Mouse (Mus musculus) heart, postnatal 0 days (tissue): ENCODE measurements around the gene Adat1. TPM values are rescaled to one million over a fixed set of nuclear protein-coding genes. Genes with fewer than 3 reads are reported as not detected.

Experiments used
- ATAC-seq: fragments of 200-750 bp; cut with Nextera tagmentation; 2 replicates; pipeline ENCODE4 v1.8.0; 2017; ENCODE audit warnings: low read depth, moderate number of reproducible peaks, moderate library complexity; ENCODE audit not compliant: insufficient read depth
- DNase-seq: peaks from one replicate; pipeline ENCODE4 v3.0.0-alpha.2; 2016; ENCODE audit warnings: low spot score
- H3K27ac ChIP-seq: fragments of 300-500 bp; sonication (generic); 2 replicates; pipeline ENCODE4 v1.5.1; 2014; ENCODE audit warnings: low read depth, mild to moderate bottlenecking
- H3K27me3 ChIP-seq: fragments of 300-500 bp; sonication (generic); 2 replicates; pipeline ENCODE4 v1.6.1; 2014; ENCODE audit warnings: low read length, mixed read lengths; ENCODE audit not compliant: control insufficient read depth, insufficient read depth
- H3K36me3 ChIP-seq: fragments of 300-500 bp; sonication (generic); replicated peaks from 2 replicates; pipeline ENCODE4 v1.6.1; 2014; ENCODE audit warnings: low read length, mixed read lengths; ENCODE audit not compliant: control insufficient read depth, insufficient read depth
- H3K4me1 ChIP-seq: fragments of 300-500 bp; sonication (generic); 2 replicates; pipeline ENCODE4 v1.6.1; 2014; ENCODE audit warnings: antibody characterized with exemption; ENCODE audit not compliant: control insufficient read depth, insufficient read depth
- H3K4me2 ChIP-seq: fragments of 300-500 bp; sonication (generic); 2 replicates; pipeline ENCODE4 v1.6.1; 2014; ENCODE audit warnings: low read depth, mild to moderate bottlenecking, low read length, moderate library complexity
- H3K4me3 ChIP-seq: fragments of 300-500 bp; sonication (generic); 2 replicates; pipeline ENCODE4 v1.5.1; 2014; ENCODE audit warnings: low read depth, low read length
- H3K9ac ChIP-seq: fragments of 300-500 bp; sonication (generic); replicated peaks from 2 replicates; pipeline ENCODE4 v1.6.1; 2014; ENCODE audit warnings: low read depth, low read length, mixed read lengths
- H3K9me3 ChIP-seq: fragments of 300-500 bp; sonication (generic); replicated peaks from 2 replicates; pipeline ENCODE4 v1.6.1; 2016; ENCODE audit warnings: low read length; ENCODE audit not compliant: control insufficient read depth
- CTCF ChIP-seq: IDR thresholded peaks from 2 replicates; pipeline ENCODE4 v1.5.1; 2016; ENCODE audit warnings: antibody characterized with exemption, control low read depth, low read depth
- EP300 ChIP-seq: IDR thresholded peaks from 2 replicates; pipeline ENCODE4 v1.6.1; 2016; ENCODE audit warnings: antibody characterized with exemption, low read depth
- WGBS: fragments of 180-500 bp; shearing (Covaris S2); extraction: QIAGEN DNeasy Blood & Tissue Kit; methylation state at CpG from one replicate; pipeline ENCODE4 v1.1.7; 2014; 5-methylcytosine and 5-hydroxymethylcytosine counted together
- polyA plus RNA-seq: library from polyadenylated mRNA; unstranded; fragments of >200 nt; fragmentation: Nextera tagmentation; extraction: Ambion mirVana; gene quantifications from 2 replicates; pipeline ENCODE4 v1.2.1, GENCODE M21; 2015
- total RNA-seq: library from RNA; depleted of rRNA; stranded (reverse); fragments of >200 nt; gene quantifications from 2 replicates; pipeline ENCODE4 v1.2.3, GENCODE M21; 2014; ENCODE audit warnings: low replicate concordance

The Adat1 gene
- total and polyA plus RNA-seq, 2 experiments from 2014 or later: 2.0 to 2.4 TPM

DNA sequence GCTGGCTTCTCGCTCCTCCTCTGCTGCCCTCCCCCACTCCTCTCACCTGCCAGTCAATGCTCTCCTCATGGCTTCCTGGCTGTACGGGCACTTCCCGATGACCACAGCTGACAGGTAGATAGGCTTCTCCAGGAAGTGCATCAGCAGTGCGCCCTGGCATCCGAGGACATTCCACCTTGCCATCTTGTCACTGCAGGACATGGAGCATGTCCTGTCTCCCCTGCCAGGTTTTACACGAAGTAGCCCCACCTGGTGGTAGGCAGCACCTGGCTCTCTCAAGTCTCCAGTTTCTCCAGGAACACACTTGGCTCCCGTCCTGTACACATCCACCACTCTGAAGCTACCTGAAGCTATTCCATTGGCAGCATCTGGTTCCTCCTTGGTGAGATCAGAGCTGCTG, 10.0 kb downstream of the Adat1 start:
- no peak overlapping the region for H3K4me3 ChIP-seq
- no peak overlapping the region for H3K9ac ChIP-seq
- TF ChIP-seq CTCF (no peak), EP300 (no peak)
- WGBS: 62% methylated on average over 7 of the region's 7 CpGs
- peaks cover 31% of the 10 kb centered on the region for H3K36me3 ChIP-seq
- H3K4me1 ChIP-seq: no peaks in the 10 kb centered on the region
- ATAC-seq (no peak), DNase-seq (no peak)
- no peaks in the 10 kb centered on the region for H3K27me3 ChIP-seq
- H3K9me3 ChIP-seq: no peaks in the 10 kb centered on the region
- no peak overlapping the region for H3K4me2 ChIP-seq
- no peak overlapping the region for H3K27ac ChIP-seq

DNA sequence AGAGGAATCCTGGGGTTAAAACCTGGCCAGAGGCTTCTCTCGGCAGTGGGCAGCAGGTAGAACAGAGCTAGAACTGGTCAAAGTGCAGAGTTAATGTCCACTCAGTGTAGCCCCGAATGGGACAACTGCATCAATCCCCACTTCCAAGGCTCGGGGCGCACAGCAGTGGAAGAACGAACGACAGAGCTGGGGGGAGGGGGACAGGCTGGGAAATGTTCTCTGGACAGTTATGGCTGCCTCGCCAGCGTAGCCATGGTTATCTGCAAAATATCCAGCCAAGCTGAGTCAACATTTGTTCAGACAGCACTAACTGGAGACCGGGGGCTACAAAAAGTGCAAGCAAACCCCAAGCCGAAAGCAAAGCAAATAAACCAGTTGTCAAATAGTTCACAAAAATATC, 14.0 kb downstream of the Adat1 start:
- DNase-seq: no peak

DNA sequence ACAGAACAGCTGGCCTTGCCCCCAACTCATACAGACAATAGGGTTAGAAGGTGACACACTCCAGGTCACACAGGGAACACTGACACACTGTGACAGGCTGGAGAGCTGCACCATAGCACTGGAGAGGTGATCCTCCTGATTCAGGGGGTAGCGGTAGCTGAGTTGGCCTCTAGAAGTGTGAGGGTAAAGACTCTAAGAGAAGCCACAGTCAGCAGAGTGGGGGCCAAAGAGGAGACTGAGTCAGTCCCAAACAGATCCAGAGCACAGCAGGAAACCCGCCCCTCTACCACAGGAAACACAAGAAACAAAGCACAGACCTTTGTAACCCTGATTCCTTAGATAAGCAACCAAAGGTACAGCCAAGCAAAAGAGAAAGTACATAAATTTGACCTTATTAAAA, 15.8 kb downstream of the Adat1 start:
- 70% methylated on average over 2 of the region's 2 CpGs for WGBS
- H3K4me3 ChIP-seq: no peak overlapping the region
- H3K36me3 ChIP-seq: peaks cover 13% of the 10 kb centered on the region

More for the DNA sequence above, 14.0 kb downstream of the Adat1 start:
- no peak overlapping the region for H3K27ac ChIP-seq
- no peak overlapping the region for H3K9ac ChIP-seq
- TF ChIP-seq CTCF (no peak), EP300 (no peak)
- H3K4me1 ChIP-seq: no peaks in the 10 kb centered on the region
- no peak overlapping the region for H3K4me2 ChIP-seq
- no peaks in the 10 kb centered on the region for H3K27me3 ChIP-seq
- WGBS: 77% methylated on average over 10 of the region's 10 CpGs
- no peak overlapping the region for H3K4me3 ChIP-seq
- no peak for ATAC-seq
- peaks cover 4% of the 10 kb centered on the region; the same call in 1 of the 2 replicates for H3K9me3 ChIP-seq
- H3K36me3 ChIP-seq: peaks cover 23% of the 10 kb centered on the region

DNA sequence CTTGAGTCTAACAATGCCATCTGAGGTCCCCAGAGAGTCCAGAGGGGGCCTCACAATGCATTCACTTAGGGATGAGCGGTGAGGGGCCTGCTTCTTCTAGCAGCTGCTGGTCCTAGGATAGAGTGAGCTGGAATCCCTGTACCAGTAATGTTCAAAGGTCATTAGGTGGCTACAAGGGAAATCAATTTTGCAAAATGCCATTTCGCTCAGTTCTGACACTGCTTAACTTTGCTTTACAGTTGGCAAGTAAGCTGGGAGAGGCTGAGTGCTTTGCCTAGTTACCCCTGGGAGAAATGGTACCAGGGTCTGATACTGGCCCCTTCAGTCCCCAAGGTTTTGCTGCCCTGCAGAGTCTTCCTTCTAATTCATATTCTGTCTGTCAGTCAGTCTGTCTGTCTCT, 16.4 kb downstream of the Adat1 start:
- no peaks in the 10 kb centered on the region for H3K4me1 ChIP-seq
- no peak overlapping the region for H3K4me2 ChIP-seq
- no peak overlapping the region for H3K9ac ChIP-seq
- no peak for ATAC-seq
- H3K4me3 ChIP-seq: no peak overlapping the region
- no peaks in the 10 kb centered on the region for H3K27me3 ChIP-seq
- peaks cover 4% of the 10 kb centered on the region; the same call in 1 of the 2 replicates for H3K9me3 ChIP-seq
- no peak for TF ChIP-seq EP300
- TF ChIP-seq CTCF: no peak
- H3K27ac ChIP-seq: no peak overlapping the region; the same call in 1 of the 2 replicates
- DNase-seq: no peak
- H3K36me3 ChIP-seq: peaks cover 10% of the 10 kb centered on the region
- 93% methylated on average over 2 of the region's 2 CpGs for WGBS

More for the DNA sequence above, 15.8 kb downstream of the Adat1 start:
- no peaks in the 10 kb centered on the region for H3K4me1 ChIP-seq
- no peak for ATAC-seq
- H3K4me2 ChIP-seq: no peak overlapping the region
- no peaks in the 10 kb centered on the region for H3K27me3 ChIP-seq
- H3K9ac ChIP-seq: no peak overlapping the region
- H3K27ac ChIP-seq: no peak overlapping the region; the same call in 1 of the 2 replicates
- TF ChIP-seq CTCF (no peak), EP300 (no peak)
- H3K9me3 ChIP-seq: peaks cover 4% of the 10 kb centered on the region; the same call in 1 of the 2 replicates
- DNase-seq: no peak

DNA sequence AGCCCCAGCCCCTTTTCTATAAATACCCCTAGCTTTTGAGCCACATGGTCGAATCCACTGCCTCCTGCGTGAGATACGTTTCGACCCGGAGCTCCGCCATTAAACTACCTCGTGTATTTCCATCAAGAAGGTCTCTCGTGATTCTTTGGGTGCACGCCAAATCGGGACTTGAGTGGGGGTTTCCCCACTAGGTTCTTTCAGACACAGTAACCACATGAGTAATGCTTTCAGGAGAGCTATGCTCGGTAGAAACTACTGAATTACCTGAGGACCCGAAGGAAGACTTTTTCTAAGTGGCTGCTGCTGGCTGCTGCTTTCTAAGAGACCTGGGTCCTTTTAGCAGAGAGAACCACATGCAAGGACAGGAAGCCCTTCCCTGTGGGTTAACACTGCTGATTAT, 18.0 kb downstream of the Adat1 start:
- no peaks in the 10 kb centered on the region for H3K4me1 ChIP-seq
- H3K36me3 ChIP-seq: peaks cover 10% of the 10 kb centered on the region
- H3K4me3 ChIP-seq: no peak overlapping the region
- TF ChIP-seq CTCF (no peak), EP300 (no peak)
- DNase-seq (no peak), ATAC-seq (no peak)
- no peak overlapping the region for H3K4me2 ChIP-seq
- H3K9me3 ChIP-seq: peaks cover 4% of the 10 kb centered on the region; the same call in 1 of the 2 replicates
- H3K27ac ChIP-seq: no peak overlapping the region
- no peaks in the 10 kb centered on the region for H3K27me3 ChIP-seq
- WGBS: 94% methylated on average over 12 of the region's 12 CpGs
- H3K9ac ChIP-seq: no peak overlapping the region

DNA sequence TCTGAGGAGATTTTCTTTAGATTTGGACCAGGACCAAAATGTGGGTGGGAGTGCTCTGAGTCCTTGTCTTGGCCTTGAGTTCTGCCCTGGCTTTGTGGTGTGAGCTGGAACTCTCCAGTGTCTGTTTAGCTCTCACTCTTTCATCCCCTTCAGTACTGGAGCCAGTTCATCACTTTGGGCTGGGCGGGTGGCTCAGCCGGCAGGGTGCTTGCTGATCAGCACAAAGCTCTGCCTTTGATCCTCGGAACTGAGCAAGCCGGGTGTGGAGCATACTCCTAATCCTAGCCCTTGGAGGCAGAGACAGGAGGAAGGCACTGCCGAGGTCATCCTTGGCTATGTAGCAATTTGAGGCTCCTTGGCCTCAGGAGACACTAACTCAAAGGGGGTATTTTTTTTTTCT, 23.1 kb downstream of the Adat1 start:
- Histone ChIP-seq H3K4me3 (no peak overlapping the region), H3K9ac (no peak overlapping the region), H3K4me2 (no peak overlapping the region), H3K27ac (no peak overlapping the region), H3K9me3 (peaks cover 1% of the 10 kb centered on the region; the same call in 1 of the 2 replicates), H3K27me3 (no peaks in the 10 kb centered on the region), H3K4me1 (no peaks in the 10 kb centered on the region), H3K36me3 (no peaks in the 10 kb centered on the region)
- WGBS: 58% methylated on average over 5 of the region's 5 CpGs
- ATAC-seq: no peak
- no peak for DNase-seq
- TF ChIP-seq EP300 (no peak), CTCF (no peak)
